Mouse (Mus musculus): ENCODE data around the gene Rbpjl. TPM values are rescaled to one million over a fixed set of nuclear protein-coding genes. Genes with fewer than 3 reads are reported as not detected.

Rbpjl gene
- polyA plus RNA-seq, 1 experiment from 2014 or later, result 0.16 TPM

DNA sequence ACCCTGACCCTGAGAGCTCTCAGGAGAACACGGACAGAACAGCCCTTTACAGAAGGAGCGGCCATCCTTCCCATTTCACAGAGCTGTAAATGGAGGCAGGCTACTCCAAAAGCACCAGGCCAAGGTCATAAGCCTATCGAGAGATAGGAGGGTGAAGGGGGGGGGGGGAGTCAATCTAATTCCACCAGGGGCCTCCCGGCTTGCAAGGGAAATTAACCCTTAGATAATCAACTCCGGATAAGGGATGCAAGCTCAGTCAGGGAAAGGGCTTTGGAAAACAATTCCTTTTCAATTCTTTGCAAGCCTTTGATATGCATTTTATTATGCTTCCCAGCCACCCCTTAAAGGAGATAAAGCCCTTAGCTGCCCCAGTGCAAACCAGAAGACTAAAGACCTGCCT lies 25.5 kb downstream of the Rbpjl start:
- H3K9ac ChIP-seq (ENCODE audit: low read depth, low read length), result no peak overlapping the region
- TF ChIP-seq CTCF (IDR thresholded peaks at IDR 0.05; ENCODE audit: low read depth), result no peak
- H3K27me3 ChIP-seq (replicated peaks; ENCODE audit: control insufficient read depth, insufficient read depth, low read length), result no peaks in the 10 kb centered on the region
- no peaks in the 10 kb centered on the region for H3K9me3 ChIP-seq (ENCODE audit: control insufficient read depth)
- WGBS, result 26% methylated on average over 5 of the region's 5 CpGs
- H3K4me2 ChIP-seq (replicated peaks; ENCODE audit: low read depth), result no peak overlapping the region
- H3K36me3 ChIP-seq (ENCODE audit: control insufficient read depth, insufficient read depth), result peaks cover 59% of the 10 kb centered on the region
- ATAC-seq, result no peak
- no peak overlapping the region for H3K4me3 ChIP-seq (ENCODE audit: low read depth, low read length)
- peaks cover 27% of the 10 kb centered on the region for H3K4me1 ChIP-seq (replicated peaks; ENCODE audit: control insufficient read depth, insufficient read depth, low read length)
- no peak overlapping the region for H3K27ac ChIP-seq (ENCODE audit: low read depth, low read length)

DNA sequence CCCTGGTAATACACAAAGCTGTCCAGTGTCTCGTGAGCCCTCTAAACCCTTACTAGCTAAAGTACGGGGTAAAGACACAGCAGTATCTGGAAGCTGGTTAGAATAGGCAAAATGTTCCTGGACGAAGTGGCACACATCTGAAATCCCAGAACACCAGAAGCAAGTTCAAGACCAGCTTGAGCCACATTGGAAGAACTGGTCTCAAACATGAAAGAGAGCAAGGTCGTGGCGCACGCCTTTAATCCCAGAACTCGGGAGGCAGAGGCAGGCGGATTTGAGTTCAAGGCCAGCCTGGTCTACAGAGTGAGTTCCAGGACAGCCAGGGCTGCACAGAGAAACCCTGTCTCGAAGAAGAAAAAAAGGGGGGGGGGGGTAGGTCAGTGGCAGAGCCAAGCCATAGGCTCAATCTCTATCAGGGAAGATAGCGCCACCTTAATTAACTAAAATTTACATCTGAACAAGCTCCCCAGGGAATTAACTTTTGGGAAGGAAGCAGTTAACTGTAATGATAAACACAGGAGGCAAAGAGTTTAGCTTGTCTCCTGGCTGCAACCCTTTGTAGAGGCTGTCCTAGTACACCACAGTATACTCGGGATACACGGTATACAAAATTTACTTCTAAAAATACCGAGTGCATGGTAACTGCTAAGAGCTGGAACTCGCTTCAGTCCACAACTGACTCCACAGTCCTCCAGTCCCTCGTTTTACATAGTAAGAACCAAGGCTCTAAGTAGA lies 27.1 kb downstream of the Rbpjl start:
- no peak overlapping the region for H3K9ac ChIP-seq (ENCODE audit: low read depth, low read length)
- H3K4me1 ChIP-seq (replicated peaks; ENCODE audit: control insufficient read depth, insufficient read depth, low read length), result peaks cover 41% of the 10 kb centered on the region

DNA sequence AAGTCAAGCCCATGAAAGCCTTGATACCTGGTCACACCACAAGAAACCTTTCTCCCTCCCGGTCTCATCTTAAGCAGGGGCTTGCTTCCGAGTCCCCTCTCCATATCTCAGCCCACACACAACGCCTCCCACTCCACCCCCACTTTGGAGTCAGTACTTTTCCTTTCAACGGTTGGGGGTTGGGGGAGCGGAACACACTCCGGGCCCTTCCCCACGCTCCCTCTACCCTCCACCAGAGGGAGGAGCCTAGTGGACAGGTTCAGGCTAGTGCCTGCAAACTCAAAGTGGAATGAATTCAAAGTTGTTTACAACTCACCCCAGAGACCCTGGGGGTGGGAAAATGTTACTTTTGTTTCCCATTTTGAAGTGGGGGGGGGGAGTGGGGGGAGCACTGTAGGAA lies 27.8 kb downstream of the Rbpjl start:
- Histone ChIP-seq H3K36me3 (ENCODE audit: control insufficient read depth, insufficient read depth) (peaks cover 47% of the 10 kb centered on the region), H3K9me3 (ENCODE audit: control insufficient read depth) (no peaks in the 10 kb centered on the region), H3K4me2 (replicated peaks; ENCODE audit: low read depth) (peak overlapping the region; percentile 60), H3K4me1 (replicated peaks; ENCODE audit: control insufficient read depth, insufficient read depth, low read length) (peaks cover 47% of the 10 kb centered on the region), H3K4me3 (ENCODE audit: low read depth, low read length) (no peak overlapping the region), H3K9ac (ENCODE audit: low read depth, low read length) (no peak overlapping the region; the same call in 1 of the 2 replicates), H3K27me3 (replicated peaks; ENCODE audit: control insufficient read depth, insufficient read depth, low read length) (no peaks in the 10 kb centered on the region), H3K27ac (ENCODE audit: low read depth, low read length) (no peak overlapping the region)
- WGBS, result 21% methylated on average over 7 of the region's 7 CpGs
- TF ChIP-seq CTCF (IDR thresholded peaks at IDR 0.05; ENCODE audit: low read depth), result peak; percentile 56
- no peak for ATAC-seq

More for the DNA sequence above, 27.1 kb downstream of the Rbpjl start:
- ATAC-seq, result no peak
- Histone ChIP-seq H3K4me2 (replicated peaks; ENCODE audit: low read depth) (peak overlapping the region; percentile 60), H3K27ac (ENCODE audit: low read depth, low read length) (no peak overlapping the region), H3K27me3 (replicated peaks; ENCODE audit: control insufficient read depth, insufficient read depth, low read length) (no peaks in the 10 kb centered on the region), H3K9me3 (ENCODE audit: control insufficient read depth) (no peaks in the 10 kb centered on the region), H3K36me3 (ENCODE audit: control insufficient read depth, insufficient read depth) (peaks cover 51% of the 10 kb centered on the region), H3K4me3 (ENCODE audit: low read depth, low read length) (no peak overlapping the region)
- 54% methylated on average over 15 of the region's 15 CpGs for WGBS
- TF ChIP-seq CTCF (IDR thresholded peaks at IDR 0.05; ENCODE audit: low read depth), result no peak

DNA sequence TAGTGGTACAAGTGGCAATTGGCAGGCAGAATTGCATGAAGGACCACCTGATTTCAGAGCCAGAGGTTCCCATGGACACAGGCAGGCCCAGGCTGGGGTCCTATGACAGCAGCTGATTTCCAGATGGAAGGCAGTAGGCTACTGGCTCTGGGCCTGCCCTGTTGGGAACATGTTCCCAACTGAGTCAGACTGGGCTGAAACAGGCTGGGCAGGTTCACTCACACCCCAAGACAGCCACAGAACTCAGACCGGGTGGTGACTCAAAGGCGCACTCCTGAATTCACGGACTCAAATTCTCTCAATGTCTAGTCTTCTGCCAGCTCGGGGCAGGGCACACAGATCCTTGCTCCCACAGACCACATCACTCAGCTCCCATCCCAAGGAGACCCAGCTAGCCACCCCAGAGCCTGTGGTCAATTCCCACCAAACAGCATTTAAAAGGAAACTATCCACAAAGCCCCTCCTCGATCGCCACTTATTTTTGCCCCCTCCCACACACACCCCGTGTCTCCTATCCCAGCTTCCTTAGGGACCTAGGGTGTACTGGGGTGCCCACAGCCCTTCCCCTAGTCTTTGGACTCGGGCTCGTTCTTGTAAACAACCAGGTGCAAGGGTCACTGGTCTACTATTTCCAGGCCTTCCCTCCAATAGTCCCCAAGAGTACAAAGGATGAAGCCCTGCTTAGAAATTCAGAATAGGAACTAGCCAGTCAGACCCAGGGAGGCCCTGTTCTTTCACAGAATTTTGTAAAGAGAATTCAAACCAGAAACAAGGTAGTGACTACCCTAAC lies 28.9 kb downstream of the Rbpjl start:
- WGBS, result 31% methylated on average over 9 of the region's 9 CpGs
- ATAC-seq, result peak; percentile 53
- H3K9me3 ChIP-seq (ENCODE audit: control insufficient read depth), result no peaks in the 10 kb centered on the region
- H3K4me3 ChIP-seq (ENCODE audit: low read depth, low read length), result peak overlapping the region; percentile 11; the same call in 1 of the 2 replicates
- H3K4me2 ChIP-seq (replicated peaks; ENCODE audit: low read depth), result peak overlapping the region; percentile 60
- H3K27ac ChIP-seq (ENCODE audit: low read depth, low read length), result peak overlapping the region; percentile 91
- peaks cover 35% of the 10 kb centered on the region for H3K36me3 ChIP-seq (ENCODE audit: control insufficient read depth, insufficient read depth)
- no peak for TF ChIP-seq CTCF (IDR thresholded peaks at IDR 0.05; ENCODE audit: low read depth)
- H3K27me3 ChIP-seq (replicated peaks; ENCODE audit: control insufficient read depth, insufficient read depth, low read length), result no peaks in the 10 kb centered on the region
- peaks cover 49% of the 10 kb centered on the region for H3K4me1 ChIP-seq (replicated peaks; ENCODE audit: control insufficient read depth, insufficient read depth, low read length)
- H3K9ac ChIP-seq (ENCODE audit: low read depth, low read length), result peak overlapping the region; percentile 55

DNA sequence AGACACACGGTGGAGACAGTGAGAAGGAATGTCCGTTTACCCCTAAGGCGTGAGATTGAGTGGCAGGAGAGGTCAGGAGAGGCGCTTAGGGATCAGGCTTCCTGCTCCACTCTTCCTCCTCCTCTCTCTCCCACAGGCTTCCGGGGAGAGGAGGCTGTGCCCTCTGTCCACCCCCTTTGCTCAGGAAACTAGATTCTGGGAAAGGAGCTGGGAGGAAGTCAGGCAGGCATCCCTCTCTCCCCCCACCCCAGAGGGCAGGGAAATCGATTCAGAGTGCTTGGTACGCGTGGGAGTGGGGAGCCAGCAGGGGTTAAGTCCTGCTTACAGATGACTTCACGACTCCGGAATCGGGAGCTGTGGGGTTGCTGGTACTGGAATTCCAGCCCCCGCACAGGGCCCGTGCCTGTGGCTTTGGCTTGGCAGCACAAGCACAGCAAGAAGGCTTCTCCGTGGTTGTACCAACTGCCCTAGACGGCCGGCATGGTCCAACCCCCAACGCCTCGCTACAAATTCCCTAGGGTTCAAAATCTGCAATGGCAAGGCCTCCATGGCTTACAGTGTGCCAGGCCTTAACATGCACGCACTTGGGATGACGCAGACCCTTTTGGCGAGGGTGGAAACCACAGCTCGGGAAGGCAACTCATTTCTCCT lies 29.7 kb downstream of the Rbpjl start:
- H3K9me3 ChIP-seq (ENCODE audit: control insufficient read depth), result no peaks in the 10 kb centered on the region
- no peak for ATAC-seq
- 15% methylated on average over 22 of the region's 22 CpGs for WGBS
- peak overlapping the region; percentile 91 for H3K27ac ChIP-seq (ENCODE audit: low read depth, low read length)
- 0 out of 2 replicates have a peak overlapping the region, but pooled peaks have one; percentile 26 for H3K4me3 ChIP-seq (ENCODE audit: low read depth, low read length)
- peaks cover 49% of the 10 kb centered on the region for H3K4me1 ChIP-seq (replicated peaks; ENCODE audit: control insufficient read depth, insufficient read depth, low read length)
- H3K9ac ChIP-seq (ENCODE audit: low read depth, low read length), result peak overlapping the region; percentile 55
- peaks cover 28% of the 10 kb centered on the region for H3K36me3 ChIP-seq (ENCODE audit: control insufficient read depth, insufficient read depth)
- peak overlapping the region; percentile 60 for H3K4me2 ChIP-seq (replicated peaks; ENCODE audit: low read depth)
- no peaks in the 10 kb centered on the region for H3K27me3 ChIP-seq (replicated peaks; ENCODE audit: control insufficient read depth, insufficient read depth, low read length)
- 0 out of 2 replicates have a peak, but pooled peaks have one; percentile 4 for TF ChIP-seq CTCF (IDR thresholded peaks at IDR 0.05; ENCODE audit: low read depth)

Data from intestine, postnatal 0 days (tissue).